Mouse (Mus musculus) kidney, embryonic 14.5 days (tissue): ENCODE measurements at regions not wholly inside any gene's neighbourhood (a gene's known extent, or its start where the extent isn't known, plus 50 kb on each side); places are given as distances from the start of the nearest gene placed in this dataset.

ENCODE experiments used
- ATAC-seq: fragments of 200-750 bp; cut with Nextera tagmentation; 2 replicates; pipeline ENCODE4 v1.8.0; 2017; ENCODE audit warnings: moderate number of reproducible peaks, mild to moderate bottlenecking, moderate TSS enrichment, moderate library complexity; ENCODE audit not compliant: low FRiP score, low TSS enrichment
- H3K27ac ChIP-seq: fragments of 300-500 bp; sonication (generic); 2 replicates; pipeline ENCODE4 v1.5.1; 2014; ENCODE audit warnings: low read depth, mild to moderate bottlenecking, low read length, moderate library complexity, mixed read lengths
- H3K27me3 ChIP-seq: fragments of 300-500 bp; sonication (generic); 2 replicates; pipeline ENCODE4 v1.6.1; 2014; ENCODE audit warnings: mild to moderate bottlenecking, low read length; ENCODE audit not compliant: control insufficient read depth, insufficient read depth
- H3K36me3 ChIP-seq: fragments of 300-500 bp; sonication (generic); 2 replicates; pipeline ENCODE4 v1.6.1; 2014; ENCODE audit warnings: low read length, mixed read lengths; ENCODE audit not compliant: control insufficient read depth, insufficient read depth
- H3K4me1 ChIP-seq: fragments of 300-500 bp; sonication (generic); 2 replicates; pipeline ENCODE4 v1.6.1; 2014; ENCODE audit warnings: low read length, mixed read lengths; ENCODE audit not compliant: control insufficient read depth, insufficient read depth
- H3K4me2 ChIP-seq: fragments of 300-500 bp; sonication (generic); replicated peaks from 2 replicates; pipeline ENCODE4 v1.6.1; 2014; ENCODE audit warnings: low read depth, mild to moderate bottlenecking, low read length
- H3K4me3 ChIP-seq: fragments of 300-500 bp; sonication (generic); 2 replicates; pipeline ENCODE4 v1.5.1; 2014; ENCODE audit warnings: mild to moderate bottlenecking, low read length
- H3K9ac ChIP-seq: fragments of 300-500 bp; sonication (generic); 2 replicates; pipeline ENCODE4 v1.6.1; 2014; ENCODE audit warnings: low read depth, mild to moderate bottlenecking, low read length, moderate library complexity
- H3K9me3 ChIP-seq: fragments of 300-500 bp; sonication (generic); 2 replicates; pipeline ENCODE4 v1.6.1; 2016; ENCODE audit warnings: low read length; ENCODE audit not compliant: control insufficient read depth
- WGBS: fragments of 180-500 bp; shearing (Covaris S2); extraction: QIAGEN DNeasy Blood & Tissue Kit; methylation state at CpG from one replicate; pipeline ENCODE4 v1.1.7; 2014; 5-methylcytosine and 5-hydroxymethylcytosine counted together

DNA sequence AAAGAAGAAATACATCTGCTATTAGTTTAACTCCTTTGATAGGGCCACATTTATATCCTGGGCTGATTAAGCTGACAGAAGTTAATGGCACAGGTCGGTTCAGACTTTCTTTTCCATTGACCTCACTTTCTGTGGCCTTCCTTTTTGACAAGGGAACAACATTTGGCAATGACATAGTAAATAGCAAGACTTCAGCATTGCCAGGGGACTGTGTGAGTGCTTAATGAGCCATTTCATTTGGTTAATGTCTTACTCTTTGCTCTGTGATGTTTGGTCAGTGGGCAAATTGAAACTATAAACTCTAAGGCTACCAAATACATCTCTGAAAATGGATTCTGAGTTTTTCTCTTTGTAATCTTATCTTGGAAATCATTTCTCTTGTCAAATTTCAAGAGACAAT lies 1405.9 kb downstream of the Nxph1 start:
- Histone ChIP-seq H3K4me1 (no peaks in the 10 kb centered on the region), H3K36me3 (no peaks in the 10 kb centered on the region), H3K9ac (no peak overlapping the region), H3K4me3 (no peak overlapping the region), H3K27ac (no peak overlapping the region), H3K27me3 (no peaks in the 10 kb centered on the region), H3K4me2 (no peak overlapping the region), H3K9me3 (no peaks in the 10 kb centered on the region)
- WGBS: 10% methylated on average over 1 of the region's 1 CpGs
- peak; percentile 60; the same call in 1 of the 2 replicates for ATAC-seq

DNA sequence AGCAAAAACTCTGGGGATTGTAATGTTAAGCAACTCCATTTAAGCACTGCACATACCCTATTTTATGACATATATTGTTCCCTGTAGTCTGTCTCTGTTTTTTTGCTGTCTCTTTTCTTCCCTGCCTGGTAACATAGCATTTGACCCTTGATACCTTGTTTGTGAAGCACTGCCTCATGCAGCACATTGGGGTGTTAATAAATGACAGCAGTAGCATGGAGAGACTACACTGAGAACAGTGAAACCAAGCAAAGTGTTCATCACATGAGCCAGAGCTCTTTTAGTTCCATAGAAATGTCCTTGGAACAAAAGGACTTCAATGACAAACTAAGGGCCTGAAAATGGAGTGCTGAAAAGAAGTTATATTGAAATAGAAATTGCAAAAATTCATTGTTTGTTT lies 1416.9 kb downstream of the Nxph1 start:
- no peak for ATAC-seq
- no peaks in the 10 kb centered on the region for H3K27me3 ChIP-seq
- no peaks in the 10 kb centered on the region for H3K9me3 ChIP-seq

DNA sequence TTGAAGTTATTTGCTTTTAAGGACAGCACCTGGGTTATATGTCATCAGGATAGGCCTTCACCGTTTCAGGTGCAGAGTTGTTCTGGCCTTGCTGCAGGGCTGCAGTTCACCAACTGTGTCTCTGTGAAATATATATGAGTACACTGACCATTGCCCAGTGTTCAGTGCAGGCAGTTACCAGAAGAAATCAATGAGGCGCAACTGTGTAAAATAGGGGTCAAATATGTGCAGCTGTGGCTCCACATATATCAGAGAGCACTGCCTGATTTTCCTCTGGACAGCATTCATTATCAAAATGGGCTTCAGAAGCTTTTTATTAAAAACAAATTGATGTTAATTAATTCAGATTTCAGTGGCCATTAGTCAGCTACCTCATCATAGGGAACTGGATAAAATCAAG lies 1426.2 kb downstream of the Nxph1 start:
- WGBS: 60% methylated on average over 2 of the region's 2 CpGs

More for the DNA sequence above, 1416.9 kb downstream of the Nxph1 start:
- Histone ChIP-seq H3K4me2 (no peak overlapping the region), H3K4me1 (no peaks in the 10 kb centered on the region), H3K27ac (no peak overlapping the region), H3K36me3 (no peaks in the 10 kb centered on the region), H3K9ac (no peak overlapping the region), H3K4me3 (no peak overlapping the region)

DNA sequence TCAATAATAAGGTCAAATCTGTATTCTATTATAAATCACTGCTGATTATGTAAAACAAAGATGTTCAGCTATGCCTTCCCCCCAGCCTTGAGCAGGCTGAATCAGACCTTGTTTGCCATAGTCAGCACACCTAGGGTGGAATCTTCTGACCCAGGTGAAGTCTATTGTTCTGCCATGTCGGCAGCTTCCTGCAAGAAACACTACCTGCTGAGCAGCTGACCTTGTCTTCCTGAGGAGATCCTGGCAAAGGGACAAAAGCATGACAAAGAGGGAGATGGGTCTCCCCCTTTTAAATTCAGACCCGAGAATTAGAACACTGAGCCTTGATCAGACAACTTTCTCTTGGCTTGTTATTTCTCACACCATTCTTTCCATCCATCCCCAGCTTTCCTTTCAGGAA lies 1476.4 kb downstream of the Nxph1 start:
- no peaks in the 10 kb centered on the region for H3K4me1 ChIP-seq
- no peak overlapping the region for H3K4me2 ChIP-seq
- no peaks in the 10 kb centered on the region for H3K9me3 ChIP-seq
- WGBS: 62% methylated on average over 2 of the region's 2 CpGs
- H3K27me3 ChIP-seq: no peaks in the 10 kb centered on the region
- no peak overlapping the region for H3K9ac ChIP-seq
- no peaks in the 10 kb centered on the region for H3K36me3 ChIP-seq
- no peak for ATAC-seq
- H3K27ac ChIP-seq: no peak overlapping the region
- no peak overlapping the region for H3K4me3 ChIP-seq

More for the DNA sequence above, 1426.2 kb downstream of the Nxph1 start:
- H3K9ac ChIP-seq: no peak overlapping the region
- H3K9me3 ChIP-seq: no peaks in the 10 kb centered on the region
- no peak for ATAC-seq
- no peak overlapping the region for H3K27ac ChIP-seq
- H3K4me2 ChIP-seq: no peak overlapping the region
- H3K4me3 ChIP-seq: no peak overlapping the region
- H3K27me3 ChIP-seq: no peaks in the 10 kb centered on the region
- no peaks in the 10 kb centered on the region for H3K4me1 ChIP-seq
- H3K36me3 ChIP-seq: no peaks in the 10 kb centered on the region

DNA sequence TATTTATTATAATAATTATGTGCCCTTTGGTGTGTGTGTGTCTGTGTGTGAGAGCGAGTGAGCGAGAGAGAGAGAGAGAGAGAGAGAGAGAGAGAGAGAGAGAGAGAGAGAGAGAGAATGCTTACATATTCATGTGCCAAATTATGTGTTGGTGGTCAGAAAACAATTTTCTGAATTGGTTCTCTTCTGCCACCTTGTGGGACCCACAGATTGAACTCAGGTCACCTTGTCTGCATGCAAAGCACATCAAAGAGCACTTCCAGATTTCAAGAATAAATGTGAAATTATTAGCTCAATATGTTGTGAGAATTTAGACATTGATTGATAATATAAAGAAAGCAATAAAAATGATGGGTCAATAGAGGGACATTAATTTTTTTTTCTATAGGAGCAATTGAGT lies 1477.3 kb downstream of the Nxph1 start:
- Histone ChIP-seq H3K9me3 (no peaks in the 10 kb centered on the region), H3K4me3 (no peak overlapping the region), H3K27me3 (no peaks in the 10 kb centered on the region), H3K27ac (no peak overlapping the region), H3K4me2 (no peak overlapping the region), H3K4me1 (no peaks in the 10 kb centered on the region), H3K9ac (no peak overlapping the region), H3K36me3 (no peaks in the 10 kb centered on the region)
- no peak for ATAC-seq
- 94% methylated on average over 2 of the region's 2 CpGs for WGBS

DNA sequence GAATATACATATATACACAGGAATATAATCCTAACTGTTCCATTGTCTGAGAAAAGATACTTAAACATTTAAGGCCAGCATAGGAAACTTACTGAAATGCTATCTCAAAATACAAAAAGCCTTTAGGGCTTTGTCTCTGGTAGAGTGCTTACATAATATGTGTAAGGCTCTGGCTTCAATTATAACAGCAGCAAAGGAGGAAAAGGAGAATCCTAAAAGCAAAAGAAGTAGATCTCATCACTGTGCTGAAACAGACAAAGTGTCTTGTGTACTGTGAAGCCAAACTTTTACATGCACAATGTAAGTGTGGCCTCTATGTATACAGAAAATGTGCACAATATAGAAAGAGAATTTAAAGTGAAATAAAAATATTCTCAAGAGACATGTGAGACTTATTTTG lies 1464.1 kb downstream of the Ndufa4 start:
- H3K4me2 ChIP-seq: no peak overlapping the region
- no peaks in the 10 kb centered on the region for H3K4me1 ChIP-seq
- no peaks in the 10 kb centered on the region for H3K36me3 ChIP-seq
- H3K4me3 ChIP-seq: no peak overlapping the region
- H3K9me3 ChIP-seq: no peaks in the 10 kb centered on the region
- H3K9ac ChIP-seq: no peak overlapping the region
- ATAC-seq: no peak
- no peaks in the 10 kb centered on the region for H3K27me3 ChIP-seq
- H3K27ac ChIP-seq: no peak overlapping the region

DNA sequence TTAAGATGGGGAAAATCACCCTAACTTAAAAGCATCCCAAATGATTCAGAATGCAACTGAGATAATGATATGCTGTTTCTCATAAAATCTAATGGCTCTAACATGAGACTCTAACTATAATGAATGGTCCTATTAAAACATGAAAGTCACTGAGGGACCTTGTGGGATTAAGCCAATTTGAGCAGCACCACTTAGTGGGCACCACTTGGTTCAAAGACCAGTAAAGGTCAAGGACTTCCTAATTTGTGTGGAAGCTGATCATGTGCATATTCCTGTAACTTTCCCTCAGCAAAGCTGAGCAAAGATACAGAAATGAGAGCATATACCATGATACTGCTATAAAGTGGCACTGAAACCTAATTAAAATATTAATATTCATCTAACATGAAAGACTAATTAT lies 1451.3 kb downstream of the Ndufa4 start:
- ATAC-seq: no peak
- Histone ChIP-seq H3K27me3 (no peaks in the 10 kb centered on the region), H3K27ac (no peak overlapping the region), H3K9me3 (no peaks in the 10 kb centered on the region), H3K4me3 (no peak overlapping the region), H3K4me1 (no peaks in the 10 kb centered on the region), H3K4me2 (no peak overlapping the region), H3K36me3 (no peaks in the 10 kb centered on the region), H3K9ac (no peak overlapping the region)

DNA sequence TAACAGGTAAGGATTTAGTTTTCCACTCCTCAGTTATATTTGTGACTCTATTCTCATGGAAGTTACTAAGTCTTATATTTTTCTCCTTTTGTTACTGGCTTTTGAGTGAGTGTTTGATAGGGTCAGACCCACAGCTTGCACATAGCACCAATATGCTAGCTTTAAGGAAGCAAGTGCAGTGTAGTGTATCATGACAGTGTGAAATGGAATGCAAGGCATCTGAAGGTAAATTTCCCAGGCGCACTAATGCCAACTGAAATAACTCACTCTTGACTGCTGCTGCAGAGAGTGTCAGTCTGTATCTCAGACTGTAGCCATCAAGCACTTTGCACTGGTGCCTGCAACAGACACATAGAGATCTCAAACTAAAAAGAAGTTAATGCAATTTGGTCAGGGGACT lies 1438.3 kb downstream of the Ndufa4 start:
- no peaks in the 10 kb centered on the region for H3K4me1 ChIP-seq
- H3K9ac ChIP-seq: no peak overlapping the region
- no peak overlapping the region for H3K27ac ChIP-seq
- no peaks in the 10 kb centered on the region for H3K9me3 ChIP-seq
- H3K4me3 ChIP-seq: no peak overlapping the region
- H3K27me3 ChIP-seq: no peaks in the 10 kb centered on the region
- no peak overlapping the region for H3K4me2 ChIP-seq
- ATAC-seq: peak; percentile 32; the same call in 1 of the 2 replicates
- 32% methylated on average over 1 of the region's 1 CpGs for WGBS
- no peaks in the 10 kb centered on the region for H3K36me3 ChIP-seq
